Mouse (Mus musculus) limb, embryonic 11.5 days (tissue): ENCODE data around the gene Arhgef33. TPM values are rescaled to one million over a fixed set of nuclear protein-coding genes. Genes with fewer than 3 reads are reported as not detected.
A peak's percentile ranks its signal among the peaks of the same experiment; 100 is the strongest.

Experiments used
- ATAC-seq: fragments of 200-750 bp; cut with Nextera tagmentation; 2 replicates; pipeline ENCODE4 v1.8.0; 2017; ENCODE audit warnings: low read depth; ENCODE audit not compliant: insufficient number of reproducible peaks, low FRiP score, low TSS enrichment
- DNase-seq: peaks from one replicate; pipeline ENCODE4 v3.0.0-alpha.2; 2015; ENCODE audit warnings: low spot score
- H3K27ac ChIP-seq: fragments of 300-500 bp; sonication (generic); replicated peaks from 2 replicates; pipeline ENCODE4 v1.5.1; 2014; ENCODE audit warnings: low read depth, mild to moderate bottlenecking, low read length
- H3K27me3 ChIP-seq: fragments of 300-500 bp; sonication (generic); 2 replicates; pipeline ENCODE4 v1.6.1; 2014; ENCODE audit warnings: mild to moderate bottlenecking, low read length, mixed read lengths; ENCODE audit not compliant: control insufficient read depth, insufficient read depth
- H3K36me3 ChIP-seq: fragments of 300-500 bp; sonication (generic); 2 replicates; pipeline ENCODE4 v1.6.1; 2014; ENCODE audit warnings: mild to moderate bottlenecking, low read length, moderate library complexity, mixed read lengths; ENCODE audit not compliant: control insufficient read depth, insufficient read depth
- H3K4me1 ChIP-seq: fragments of 300-500 bp; sonication (generic); 2 replicates; pipeline ENCODE4 v1.6.1; 2014; ENCODE audit warnings: low read length, mixed read lengths; ENCODE audit not compliant: control insufficient read depth, insufficient read depth
- H3K4me2 ChIP-seq: fragments of 300-500 bp; sonication (generic); 2 replicates; pipeline ENCODE4 v1.6.1; 2014; ENCODE audit warnings: low read depth, mild to moderate bottlenecking, moderate library complexity; ENCODE audit not compliant: severe bottlenecking
- H3K4me3 ChIP-seq: fragments of 300-500 bp; sonication (generic); 2 replicates; pipeline ENCODE4 v1.5.1; 2014; ENCODE audit warnings: low read depth, low read length
- H3K9ac ChIP-seq: fragments of 300-500 bp; sonication (generic); 2 replicates; pipeline ENCODE4 v1.6.1; 2014; ENCODE audit warnings: mild to moderate bottlenecking, low read length
- H3K9me3 ChIP-seq: fragments of 300-500 bp; sonication (generic); 2 replicates; pipeline ENCODE4 v1.6.1; 2016; ENCODE audit warnings: low read length; ENCODE audit not compliant: control insufficient read depth
- WGBS: fragments of 180-500 bp; shearing (Covaris S2); extraction: QIAGEN DNeasy Blood & Tissue Kit; methylation state at CpG from one replicate; pipeline ENCODE4 v1.1.7; 2014; 5-methylcytosine and 5-hydroxymethylcytosine counted together
- polyA plus RNA-seq: library from polyadenylated mRNA; unstranded; fragments of >200 nt; fragmentation: Nextera tagmentation; extraction: Ambion mirVana; gene quantifications from 2 replicates; pipeline ENCODE4 v1.2.1, GENCODE M21; 2014

The Arhgef33 gene
- polyA plus RNA-seq, 1 experiment from 2014 or later: 0.53 TPM

DNA sequence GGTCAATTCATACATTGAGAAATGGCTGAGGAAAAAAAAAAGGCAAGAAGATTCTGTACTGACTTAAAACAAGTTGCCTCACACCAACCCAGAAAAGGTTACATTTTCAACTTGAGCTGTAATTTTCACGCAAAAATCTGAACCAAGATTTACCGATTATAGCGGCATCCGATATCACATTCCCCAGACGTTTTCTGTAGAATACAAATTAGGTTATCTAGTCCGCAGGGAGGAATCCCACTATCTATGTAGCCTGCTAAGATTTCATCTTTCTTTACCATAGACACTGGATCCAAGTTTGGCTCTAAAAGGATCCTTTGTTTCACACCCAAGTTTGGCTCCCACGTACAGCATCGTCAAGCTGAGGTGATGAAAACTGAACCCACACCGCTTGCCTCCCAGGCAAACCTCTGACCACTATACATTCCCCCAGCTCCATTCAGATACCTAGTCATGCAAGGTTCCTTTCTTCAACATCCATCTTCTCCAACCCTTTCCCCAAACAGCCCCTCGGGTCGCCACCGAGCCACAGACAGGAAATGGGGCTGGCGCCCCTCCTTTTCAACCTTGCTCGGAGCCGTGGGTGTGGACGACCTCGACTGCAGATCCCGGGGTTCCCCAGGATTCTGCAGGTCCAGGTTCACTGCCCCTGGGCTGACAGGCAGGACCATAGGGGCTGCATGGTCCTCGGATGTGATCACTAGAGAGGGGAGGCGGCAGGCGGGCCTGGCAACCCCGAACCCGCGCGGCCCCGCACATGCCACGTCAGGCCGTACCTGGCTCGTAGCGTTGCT, 17.7 kb upstream of the Arhgef33 start:
- no peak for DNase-seq
- no peak for ATAC-seq

GRCm38 (mm10) chr17:80290074-80290657, 17.0 kb upstream of the Arhgef33 start, which contains the start of the genes Morn2 and Dhx57:
TSS of gene Morn2 (plus strand) at chr17:80290203.
TSS of gene Dhx57 (minus strand) at chr17:80290476.
- no peaks in the 10 kb centered on the region for H3K36me3 ChIP-seq

More for the DNA sequence above, 17.7 kb upstream of the Arhgef33 start:
- whole genome bisulfite sequencing: 2% methylated on average over 30 of the region's 30 CpGs
- Histone ChIP-seq H3K27ac (peak overlapping the region; percentile 66), H3K9me3 (no peaks in the 10 kb centered on the region), H3K36me3 (no peaks in the 10 kb centered on the region), H3K9ac (peak overlapping the region; percentile 87), H3K4me2 (peak overlapping the region; percentile 59), H3K4me1 (peaks cover 6% of the 10 kb centered on the region; the same call in 1 of the 2 replicates), H3K27me3 (no peaks in the 10 kb centered on the region), H3K4me3 (peak overlapping the region; percentile 92)

GRCm38 (mm10) chr17:80291148-80291547, 16.1 kb upstream of the Arhgef33 start:
- Histone ChIP-seq H3K4me1 (peaks cover 6% of the 10 kb centered on the region; the same call in 1 of the 2 replicates), H3K9ac (no peak overlapping the region), H3K27me3 (no peaks in the 10 kb centered on the region), H3K27ac (no peak overlapping the region), H3K4me3 (no peak overlapping the region), H3K4me2 (no peak overlapping the region), H3K9me3 (no peaks in the 10 kb centered on the region), H3K36me3 (no peaks in the 10 kb centered on the region)
- WGBS: 25% methylated on average over 2 of the region's 2 CpGs
- ATAC-seq (no peak), DNase-seq (peak; percentile 42)

More at GRCm38 (mm10) chr17:80290074-80290657, 17.0 kb upstream of the Arhgef33 start, which contains the start of the genes Morn2 and Dhx57:
- H3K27me3 ChIP-seq: no peaks in the 10 kb centered on the region
- H3K27ac ChIP-seq: peak within 1 kb of the TSS; percentile 66
- under 1% methylated on average over 35 of the region's 35 CpGs for WGBS
- peak within 1 kb of the TSS; percentile 59 for H3K4me2 ChIP-seq
- no peaks in the 10 kb centered on the region for H3K9me3 ChIP-seq
- DNase-seq (peak; percentile 99), ATAC-seq (peak; percentile 99)
- peaks cover 6% of the 10 kb centered on the region; the same call in 1 of the 2 replicates for H3K4me1 ChIP-seq
- peak within 1 kb of the TSS; percentile 87 for H3K9ac ChIP-seq
- peak within 1 kb of the TSS; percentile 92 for H3K4me3 ChIP-seq

DNA sequence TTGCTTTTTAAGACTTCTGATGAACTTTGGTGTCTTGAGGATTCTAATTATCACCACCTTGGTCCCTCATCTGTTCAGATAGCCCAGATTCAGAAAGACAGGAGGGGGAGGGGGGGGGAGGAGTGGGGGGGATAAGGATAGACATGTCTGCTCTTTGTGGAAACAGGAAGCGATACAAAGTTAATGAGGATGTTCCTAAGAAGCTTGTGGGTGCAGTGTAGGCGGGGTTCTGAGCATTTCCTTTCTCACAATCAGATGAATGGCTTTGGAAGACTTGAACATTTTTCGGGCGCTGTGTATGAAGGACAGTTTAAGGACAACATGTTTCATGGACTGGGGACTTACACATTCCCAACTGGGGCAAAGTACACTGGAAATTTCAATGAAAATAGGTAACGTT, 11.9 kb upstream of the Arhgef33 start:
- Histone ChIP-seq H3K27me3 (no peaks in the 10 kb centered on the region), H3K9ac (no peak overlapping the region), H3K4me3 (no peak overlapping the region), H3K4me1 (no peaks in the 10 kb centered on the region), H3K4me2 (no peak overlapping the region), H3K36me3 (no peaks in the 10 kb centered on the region), H3K27ac (no peak overlapping the region), H3K9me3 (no peaks in the 10 kb centered on the region)
- ATAC-seq: no peak
- no peak for DNase-seq
- WGBS: 94% methylated on average over 5 of the region's 5 CpGs

DNA sequence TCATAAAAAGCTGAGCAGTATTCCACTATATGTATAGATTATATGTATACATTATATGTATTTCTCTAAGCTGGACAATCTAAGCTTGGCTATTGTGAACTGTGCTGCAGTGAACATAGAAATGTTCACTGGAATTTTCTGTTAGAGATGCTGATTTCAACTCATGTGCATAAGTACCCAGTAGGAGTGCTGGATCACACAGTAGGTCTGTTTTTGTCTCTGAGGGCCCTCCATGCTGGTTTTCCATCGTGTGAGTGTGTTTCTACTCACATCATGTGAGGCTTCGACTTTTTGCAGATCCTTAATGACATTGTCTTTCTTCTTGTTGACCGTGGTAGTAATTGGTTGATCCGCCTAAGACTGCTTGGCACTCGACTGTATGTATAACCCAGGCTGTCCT, 8.4 kb upstream of the Arhgef33 start:
- Histone ChIP-seq H3K4me1 (no peaks in the 10 kb centered on the region), H3K4me3 (no peak overlapping the region), H3K27ac (no peak overlapping the region), H3K36me3 (no peaks in the 10 kb centered on the region), H3K9ac (no peak overlapping the region), H3K4me2 (no peak overlapping the region), H3K9me3 (no peaks in the 10 kb centered on the region), H3K27me3 (no peaks in the 10 kb centered on the region)
- 90% methylated on average over 5 of the region's 5 CpGs for WGBS
- DNase-seq (no peak), ATAC-seq (no peak)

GRCm38 (mm10) chr17:80311761-80312160, 4.6 kb downstream of the Arhgef33 start:
- WGBS: 86% methylated on average over 9 of the region's 9 CpGs

DNA sequence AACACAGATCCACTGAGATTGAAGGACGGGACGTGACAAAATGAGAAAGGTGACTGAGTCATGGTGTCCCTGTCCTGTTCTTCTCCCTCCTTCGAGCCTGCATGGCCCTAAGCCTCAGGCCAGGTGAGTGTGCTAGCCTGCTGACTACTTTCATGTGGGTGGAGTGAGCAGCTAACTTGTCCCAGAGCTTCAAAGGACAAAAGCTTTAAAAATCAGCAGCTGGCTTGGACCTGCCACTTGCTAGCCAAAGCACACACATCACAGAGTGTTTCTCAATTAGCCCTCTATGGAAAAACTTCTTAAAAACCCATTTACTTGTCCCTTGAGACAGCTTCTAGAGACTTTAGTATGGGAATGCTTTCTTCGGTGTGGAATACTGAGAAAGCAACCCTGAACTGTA, 5.2 kb downstream of the Arhgef33 start:
- ATAC-seq (no peak), DNase-seq (no peak)
- no peaks in the 10 kb centered on the region for H3K27me3 ChIP-seq
- no peak overlapping the region for H3K9ac ChIP-seq
- H3K9me3 ChIP-seq: no peaks in the 10 kb centered on the region
- H3K27ac ChIP-seq: no peak overlapping the region
- no peak overlapping the region for H3K4me2 ChIP-seq
- H3K4me1 ChIP-seq: no peaks in the 10 kb centered on the region
- no peaks in the 10 kb centered on the region for H3K36me3 ChIP-seq
- WGBS: 81% methylated on average over 4 of the region's 4 CpGs
- H3K4me3 ChIP-seq: no peak overlapping the region

More at GRCm38 (mm10) chr17:80311761-80312160, 4.6 kb downstream of the Arhgef33 start:
- DNase-seq: no peak
- Histone ChIP-seq H3K9ac (no peak overlapping the region), H3K36me3 (no peaks in the 10 kb centered on the region), H3K4me2 (no peak overlapping the region), H3K4me3 (no peak overlapping the region), H3K4me1 (no peaks in the 10 kb centered on the region), H3K27ac (no peak overlapping the region), H3K9me3 (no peaks in the 10 kb centered on the region), H3K27me3 (no peaks in the 10 kb centered on the region)
- ATAC-seq: no peak

- H3K4me2 ChIP-seq: no peak overlapping the region
- H3K9ac ChIP-seq: no peak overlapping the region
- WGBS: 82% methylated on average over 6 of the region's 6 CpGs
- no peak overlapping the region for H3K27ac ChIP-seq
- H3K9me3 ChIP-seq: no peaks in the 10 kb centered on the region
- H3K4me1 ChIP-seq: no peaks in the 10 kb centered on the region
- no peak overlapping the region for H3K4me3 ChIP-seq
- H3K27me3 ChIP-seq: no peaks in the 10 kb centered on the region
- no peaks in the 10 kb centered on the region for H3K36me3 ChIP-seq
- DNase-seq (no peak), ATAC-seq (no peak)
Observed at GRCm38 (mm10) chr17:80322228-80322627, 15.0 kb downstream of the Arhgef33 start.
